Mouse (Mus musculus): Measurements from ENCODE around the gene Nadsyn1.

DNA sequence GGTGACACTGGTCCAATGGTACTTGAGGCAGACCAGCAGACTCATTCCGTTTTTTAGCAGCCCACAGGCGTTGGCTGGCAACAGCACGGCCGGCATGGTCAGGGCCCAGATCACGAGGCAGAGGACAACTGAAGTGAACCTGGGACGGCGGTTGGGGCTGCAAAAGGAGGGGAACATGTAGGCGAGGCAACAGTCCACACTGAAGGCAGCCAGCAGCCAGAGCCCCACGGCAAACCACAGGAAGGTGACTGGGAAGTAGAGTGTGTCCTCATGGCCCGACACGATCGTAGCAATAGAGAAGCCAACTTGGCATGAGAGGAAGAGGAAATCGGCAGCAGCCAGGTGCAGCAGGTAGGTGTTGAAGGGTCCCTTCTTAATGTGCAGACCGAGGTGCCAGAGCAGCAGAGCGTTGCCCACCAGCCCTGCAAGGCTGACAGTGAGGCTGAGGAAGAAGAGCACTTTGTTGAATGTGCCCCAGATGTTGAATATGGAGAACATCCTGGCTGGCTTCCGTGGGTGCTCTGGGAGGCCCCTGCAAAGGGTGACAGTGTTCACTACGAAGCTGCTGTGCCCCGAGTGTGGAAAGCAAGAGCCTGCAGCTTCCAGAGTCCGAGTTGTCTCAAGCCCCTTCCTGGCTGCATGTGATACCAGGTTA is 57.6 kb downstream of the Nadsyn1 start:
- TF ChIP-seq CTCF (IDR thresholded peaks at IDR 0.05; ENCODE audit: borderline replicate concordance, insufficient read depth, low read depth, low read length) = no peak
- TF ChIP-seq POLR2A (IDR thresholded peaks at IDR 0.05; ENCODE audit: borderline replicate concordance, insufficient read depth, low read length) = no peak
